Mouse (Mus musculus): ENCODE measurements at regions not wholly inside any gene's neighbourhood (a gene's known extent, or its start where the extent isn't known, plus 50 kb on each side); places are given as distances from the start of the nearest gene placed in this dataset.

- DNase-seq = no peak
Observed at GRCm38 (mm10) chr9:122629171-122629904, 117.8 kb upstream of the Topaz1 start.

- no peak for DNase-seq
Observed at GRCm38 (mm10) chr9:122631793-122632192, 115.4 kb upstream of the Topaz1 start.

DNA sequence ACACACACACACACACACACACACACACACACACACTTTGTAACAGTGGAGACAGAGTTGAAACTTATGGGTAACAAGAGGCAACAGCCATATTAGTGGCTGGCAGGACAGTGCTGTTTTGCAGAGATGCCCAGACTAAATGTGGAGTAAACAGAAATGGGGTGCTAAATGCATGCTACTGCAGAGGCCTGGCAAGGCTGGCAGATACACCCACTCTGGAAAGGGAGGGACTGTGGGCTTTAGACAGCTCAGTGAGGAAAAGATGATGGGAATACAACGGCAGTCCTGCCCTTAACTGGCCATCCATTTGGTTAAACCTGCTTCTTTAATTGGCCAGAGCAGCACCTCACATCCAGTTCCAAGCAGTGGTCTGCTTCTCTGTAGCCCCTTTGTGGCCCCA lies 113.7 kb upstream of the Topaz1 start:
- DNase-seq = no peak

GRCm38 (mm10) chr9:122635138-122635964 lies 111.8 kb upstream of the Topaz1 start:
- peak; percentile 71 for DNase-seq

- no peak for DNase-seq
Observed at GRCm38 (mm10) chr9:122637591-122637990, 109.6 kb upstream of the Topaz1 start.

GRCm38 (mm10) chr9:122639239-122639638 lies 107.9 kb upstream of the Topaz1 start:
- DNase-seq = no peak

GRCm38 (mm10) chr9:122642913-122643312 lies 104.2 kb upstream of the Topaz1 start:
- no peak for DNase-seq

DNA sequence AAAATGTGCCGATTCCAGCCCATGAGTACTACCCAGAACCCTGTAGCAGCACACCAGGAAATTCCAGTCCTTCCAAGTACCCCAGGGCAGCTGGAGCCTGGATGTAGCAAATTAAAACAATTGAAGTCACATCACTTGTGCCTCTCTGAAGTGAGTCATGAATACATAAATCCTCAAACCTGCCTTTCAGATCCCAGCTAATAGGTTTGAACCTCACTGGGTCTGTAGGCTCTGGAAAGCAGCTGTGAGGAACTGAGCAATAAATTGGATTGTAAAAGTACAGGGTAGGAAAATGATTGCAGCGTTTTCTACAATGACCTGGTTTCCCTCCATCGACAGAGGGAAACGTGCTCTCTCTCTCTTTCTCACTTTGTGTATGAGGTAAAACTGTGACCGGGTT lies 101.6 kb upstream of the Topaz1 start:
- DNase-seq = no peak

DNA sequence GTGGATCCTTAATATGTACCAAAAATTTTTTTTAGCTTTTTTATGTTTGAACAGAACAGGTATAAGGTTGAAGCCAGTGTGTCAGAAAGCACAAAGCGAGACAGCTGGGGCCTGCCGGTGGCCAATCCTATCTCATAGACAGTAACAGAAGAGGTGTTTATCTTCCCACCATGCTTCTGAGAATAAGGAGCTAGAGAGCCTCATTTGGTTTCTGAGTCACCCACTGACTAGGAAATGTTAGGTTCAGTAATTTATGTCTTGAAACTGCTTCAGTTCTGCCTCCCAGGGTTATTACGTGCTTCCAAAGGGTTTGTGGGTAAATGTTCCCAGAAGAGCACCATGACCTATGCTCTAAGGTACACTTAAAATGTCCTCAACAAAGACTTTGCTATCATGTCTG lies 96.3 kb upstream of the Topaz1 start:
- no peak for DNase-seq

GRCm38 (mm10) chr9:122655583-122655982 lies 91.6 kb upstream of the Topaz1 start:
- DNase-seq = peak; percentile 62

DNA sequence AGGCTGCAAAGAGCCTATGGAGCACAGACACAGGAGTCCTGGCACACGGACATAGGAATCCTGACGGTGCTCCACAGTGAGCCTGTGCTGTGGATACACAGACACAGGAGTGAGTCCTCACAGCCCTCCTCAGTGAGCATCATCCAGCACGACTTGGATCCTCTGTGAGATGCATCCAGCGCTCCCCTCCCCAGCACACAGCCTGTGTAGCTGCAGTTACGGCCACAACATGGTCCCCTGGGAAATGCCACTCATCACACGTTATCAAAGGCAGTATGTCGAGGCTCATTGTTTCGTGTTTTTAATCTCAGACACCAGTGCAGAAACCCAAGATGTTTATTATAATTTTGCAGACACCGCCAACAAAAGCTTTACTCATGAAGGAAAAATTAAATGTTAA lies 87.1 kb upstream of the Topaz1 start:
- DNase-seq = no peak

GRCm38 (mm10) chr9:122666978-122667645 lies 80.0 kb upstream of the Topaz1 start:
- no peak for DNase-seq

- no peak for DNase-seq
Observed at GRCm38 (mm10) chr9:122667646-122667981, 79.5 kb upstream of the Topaz1 start.

- DNase-seq = no peak
Observed at GRCm38 (mm10) chr9:122673777-122674176, 73.4 kb upstream of the Topaz1 start.

DNA sequence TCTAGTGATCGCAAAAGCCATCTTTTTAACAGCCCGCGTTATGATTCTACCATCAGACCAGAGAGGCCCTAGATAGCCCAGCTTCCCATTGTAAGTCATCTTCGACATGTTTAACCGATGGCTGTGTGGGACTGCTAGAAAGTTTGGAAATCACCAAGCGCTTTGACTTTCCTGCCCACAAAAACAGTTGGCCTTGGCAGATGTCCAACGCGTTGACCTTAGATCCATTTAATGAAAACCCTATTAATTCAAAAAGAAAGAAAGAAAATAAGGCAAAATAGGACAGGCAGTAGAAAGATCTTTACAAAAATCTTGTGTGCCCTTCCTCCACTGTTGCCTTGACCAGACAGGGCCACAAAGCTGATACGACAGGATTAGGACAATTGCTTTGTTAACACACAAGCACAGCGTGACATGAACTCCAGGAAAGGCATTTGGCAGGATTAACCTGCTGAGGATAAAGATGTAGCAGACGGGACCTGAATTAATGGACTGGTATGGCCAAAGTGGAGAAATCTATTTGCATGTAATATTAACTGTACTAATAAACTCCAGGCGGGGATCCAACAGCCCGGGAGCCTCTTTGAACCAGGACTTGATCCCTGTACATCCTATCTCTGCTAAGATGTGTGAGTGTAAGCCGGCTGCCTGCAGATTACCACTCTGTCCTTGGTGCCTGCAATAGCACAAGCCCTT lies 69.0 kb upstream of the Topaz1 start:
- peak; percentile 53 for DNase-seq

DNA sequence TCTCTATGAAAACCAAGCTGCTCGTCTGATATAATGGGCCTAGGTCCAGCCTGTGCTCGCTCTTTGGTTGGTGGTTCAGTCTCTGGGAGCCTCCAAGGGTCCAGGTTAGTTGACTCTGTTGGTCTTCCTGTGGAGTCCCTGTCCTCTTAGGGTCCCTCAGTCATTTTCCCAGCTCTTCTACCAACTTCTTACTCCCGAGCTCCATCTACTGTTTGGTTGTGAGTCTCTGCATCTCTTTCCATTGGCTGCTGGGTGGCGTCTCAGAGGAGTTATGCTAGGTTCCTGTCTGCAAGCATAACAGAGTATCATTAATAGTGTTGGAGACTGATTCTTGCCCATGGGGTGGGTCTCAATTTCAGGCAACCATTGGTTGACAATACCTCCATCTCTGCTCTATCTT lies 60.0 kb upstream of the Topaz1 start:
- peak; percentile 27 for DNase-seq

- no peak for DNase-seq
Observed at GRCm38 (mm10) chr9:122691879-122692278, 55.3 kb upstream of the Topaz1 start.

DNA sequence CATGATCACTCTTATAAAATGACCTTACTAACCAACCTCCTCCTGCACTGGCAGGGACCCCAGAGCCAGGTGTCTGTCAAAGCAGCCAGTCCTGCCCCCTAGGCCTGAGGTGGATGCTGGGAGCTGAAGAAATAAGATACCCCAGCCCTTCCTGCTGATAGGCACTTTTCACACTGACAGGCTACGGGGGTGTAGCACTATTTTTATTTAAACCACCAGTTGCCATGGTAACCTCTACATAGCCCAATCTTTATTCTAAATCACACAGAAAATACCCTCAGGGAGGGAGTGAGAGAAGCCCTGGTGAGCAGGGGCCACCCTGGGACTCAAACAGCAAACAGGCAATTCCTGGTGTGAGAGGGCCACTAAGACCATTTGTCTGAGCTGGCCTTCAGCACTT lies 51.4 kb upstream of the Topaz1 start:
- no peak for DNase-seq

Measured in adrenal gland, adult 2 months (tissue).